Mouse (Mus musculus) liver, embryonic 12.5 days (tissue): ENCODE data around the gene Cotl1. TPM values are rescaled to one million over a fixed set of nuclear protein-coding genes. Genes with fewer than 3 reads are reported as not detected.
A peak's percentile ranks its signal among the peaks of the same experiment; 100 is the strongest.

Experiments
- ATAC-seq: fragments of 200-750 bp; cut with Nextera tagmentation; 2 replicates; pipeline ENCODE4 v1.8.0; 2017; ENCODE audit warnings: moderate number of reproducible peaks, mild to moderate bottlenecking, moderate library complexity
- H3K27ac ChIP-seq: fragments of 300-500 bp; sonication (generic); 2 replicates; pipeline ENCODE4 v1.5.1; 2016; ENCODE audit warnings: mild to moderate bottlenecking
- H3K27me3 ChIP-seq: fragments of 300-500 bp; sonication (generic); replicated peaks from 2 replicates; pipeline ENCODE4 v1.6.1; 2016; ENCODE audit warnings: mild to moderate bottlenecking, moderate library complexity
- H3K36me3 ChIP-seq: fragments of 300-500 bp; sonication (generic); 2 replicates; pipeline ENCODE4 v1.6.1; 2016; ENCODE audit warnings: mild to moderate bottlenecking, moderate library complexity
- H3K4me1 ChIP-seq: fragments of 300-500 bp; sonication (generic); 2 replicates; pipeline ENCODE4 v1.6.1; 2016
- H3K4me2 ChIP-seq: fragments of 300-500 bp; sonication (generic); 2 replicates; pipeline ENCODE4 v1.6.1; 2016; ENCODE audit warnings: mild to moderate bottlenecking, moderate library complexity
- H3K4me3 ChIP-seq: fragments of 300-500 bp; sonication (generic); 2 replicates; pipeline ENCODE4 v1.5.1; 2016; ENCODE audit warnings: mild to moderate bottlenecking, moderate library complexity
- H3K9ac ChIP-seq: fragments of 300-500 bp; sonication (generic); 2 replicates; pipeline ENCODE4 v1.6.1; 2016; ENCODE audit warnings: mild to moderate bottlenecking, moderate library complexity
- H3K9me3 ChIP-seq: fragments of 300-500 bp; sonication (generic); replicated peaks from 2 replicates; pipeline ENCODE4 v1.6.1; 2016; ENCODE audit warnings: mild to moderate bottlenecking, moderate library complexity
- WGBS: fragments of 180-500 bp; shearing (Covaris S2); methylation state at CpG from one replicate; pipeline ENCODE4 v1.1.7; 2016; ENCODE audit not compliant: insufficient replicate concordance; 5-methylcytosine and 5-hydroxymethylcytosine counted together
- polyA plus RNA-seq: library from polyadenylated mRNA; unstranded; fragments of >200 nt; fragmentation: Nextera tagmentation; extraction: Ambion mirVana; gene quantifications from 2 replicates; pipeline ENCODE4 v1.2.1, GENCODE M21; 2016

The Cotl1 gene
- polyA plus RNA-seq, 1 experiment from 2014 or later = 49.5 TPM

- Histone ChIP-seq H3K9me3 (no peaks in the 10 kb centered on the region), H3K4me3 (no peak overlapping the region), H3K4me1 (peaks cover 42% of the 10 kb centered on the region), H3K27me3 (no peaks in the 10 kb centered on the region; the same call in 1 of the 2 replicates), H3K27ac (no peak overlapping the region), H3K9ac (no peak overlapping the region; the same call in 1 of the 2 replicates), H3K4me2 (no peak overlapping the region), H3K36me3 (no peaks in the 10 kb centered on the region)
- 46% methylated on average over 6 of the region's 6 CpGs for WGBS
- no peak for ATAC-seq
Observed at GRCm38 (mm10) chr8:119783579-119783978, 56.8 kb downstream of the Cotl1 start.

- Histone ChIP-seq H3K9me3 (no peaks in the 10 kb centered on the region), H3K36me3 (no peaks in the 10 kb centered on the region), H3K27ac (no peak overlapping the region), H3K27me3 (no peaks in the 10 kb centered on the region; the same call in 1 of the 2 replicates), H3K9ac (no peak overlapping the region), H3K4me2 (no peak overlapping the region), H3K4me1 (peaks cover 42% of the 10 kb centered on the region), H3K4me3 (no peak overlapping the region)
- ATAC-seq = no peak
- WGBS = 3% methylated on average over 5 of the region's 5 CpGs
Observed at GRCm38 (mm10) chr8:119782715-119783114, 57.6 kb downstream of the Cotl1 start.

GRCm38 (mm10) chr8:119781086-119781840 is 59.1 kb downstream of the Cotl1 start:
- Histone ChIP-seq H3K27ac (no peak overlapping the region), H3K4me1 (peaks cover 44% of the 10 kb centered on the region), H3K4me3 (no peak overlapping the region), H3K9ac (no peak overlapping the region), H3K36me3 (no peaks in the 10 kb centered on the region), H3K4me2 (no peak overlapping the region), H3K9me3 (no peaks in the 10 kb centered on the region), H3K27me3 (no peaks in the 10 kb centered on the region; the same call in 1 of the 2 replicates)
- 53% methylated on average over 4 of the region's 4 CpGs for whole genome bisulfite sequencing
- no peak for ATAC-seq

GRCm38 (mm10) chr8:119780402-119781049 is 59.8 kb downstream of the Cotl1 start:
- H3K27me3 ChIP-seq = no peaks in the 10 kb centered on the region; the same call in 1 of the 2 replicates
- no peak for ATAC-seq
- no peak overlapping the region for H3K4me3 ChIP-seq
- no peaks in the 10 kb centered on the region for H3K36me3 ChIP-seq
- H3K27ac ChIP-seq = no peak overlapping the region
- H3K4me2 ChIP-seq = no peak overlapping the region
- H3K4me1 ChIP-seq = peaks cover 40% of the 10 kb centered on the region
- WGBS = 62% methylated on average over 9 of the region's 9 CpGs
- no peaks in the 10 kb centered on the region for H3K9me3 ChIP-seq
- H3K9ac ChIP-seq = no peak overlapping the region

- H3K9ac ChIP-seq = no peak overlapping the region
- 23% methylated on average over 14 of the region's 14 CpGs for WGBS
- H3K36me3 ChIP-seq = no peaks in the 10 kb centered on the region
- H3K4me2 ChIP-seq = peak overlapping the region; percentile 94
- ATAC-seq = no peak
- H3K4me3 ChIP-seq = peak overlapping the region; percentile 70
- peaks cover 33% of the 10 kb centered on the region for H3K4me1 ChIP-seq
- H3K27me3 ChIP-seq = no peaks in the 10 kb centered on the region; the same call in 1 of the 2 replicates
- H3K27ac ChIP-seq = no peak overlapping the region
- no peaks in the 10 kb centered on the region for H3K9me3 ChIP-seq
Observed at GRCm38 (mm10) chr8:119779013-119779737, 61.2 kb downstream of the Cotl1 start.

- peak; percentile 98 for ATAC-seq
- peak within 1 kb of the TSS; percentile 71 for H3K27ac ChIP-seq
- H3K27me3 ChIP-seq = no peaks in the 10 kb centered on the region; the same call in 1 of the 2 replicates
- H3K4me1 ChIP-seq = peaks cover 25% of the 10 kb centered on the region
- peak within 1 kb of the TSS; percentile 70 for H3K4me3 ChIP-seq
- peak within 1 kb of the TSS; percentile 81 for H3K9ac ChIP-seq
- H3K9me3 ChIP-seq = no peaks in the 10 kb centered on the region
- H3K36me3 ChIP-seq = no peaks in the 10 kb centered on the region
- peak within 1 kb of the TSS; percentile 94 for H3K4me2 ChIP-seq
- under 1% methylated on average over 18 of the region's 18 CpGs for WGBS
Observed at GRCm38 (mm10) chr8:119778263-119778662, 62.1 kb downstream of the Cotl1 start, which contains the start of gene Tldc1. TSS of gene Tldc1 (minus strand) at chr8:119778416.

- Histone ChIP-seq H3K27me3 (no peaks in the 10 kb centered on the region; the same call in 1 of the 2 replicates), H3K36me3 (no peaks in the 10 kb centered on the region), H3K4me2 (peak overlapping the region; percentile 94), H3K27ac (peak overlapping the region; percentile 71), H3K9me3 (no peaks in the 10 kb centered on the region), H3K9ac (peak overlapping the region; percentile 81), H3K4me3 (peak overlapping the region; percentile 70), H3K4me1 (peaks cover 25% of the 10 kb centered on the region)
- whole genome bisulfite sequencing = 25% methylated on average over 7 of the region's 7 CpGs
- peak; percentile 20 for ATAC-seq
Observed at GRCm38 (mm10) chr8:119777765-119778164, 62.6 kb downstream of the Cotl1 start.

GRCm38 (mm10) chr8:119776668-119777245 is 63.6 kb downstream of the Cotl1 start:
- Histone ChIP-seq H3K9me3 (no peaks in the 10 kb centered on the region), H3K36me3 (no peaks in the 10 kb centered on the region), H3K27me3 (no peaks in the 10 kb centered on the region; the same call in 1 of the 2 replicates), H3K27ac (no peak overlapping the region), H3K4me3 (no peak overlapping the region), H3K4me2 (peak overlapping the region; percentile 94; the same call in 1 of the 2 replicates), H3K4me1 (peaks cover 25% of the 10 kb centered on the region), H3K9ac (no peak overlapping the region)
- no peak for ATAC-seq
- WGBS = 71% methylated on average over 7 of the region's 7 CpGs

- H3K27ac ChIP-seq = no peak overlapping the region
- 50% methylated on average over 22 of the region's 22 CpGs for WGBS
- H3K27me3 ChIP-seq = no peaks in the 10 kb centered on the region
- peaks cover 29% of the 10 kb centered on the region for H3K36me3 ChIP-seq
- H3K4me2 ChIP-seq = peak overlapping the region; percentile 53
- ATAC-seq = peak; percentile 72
- H3K9ac ChIP-seq = peak overlapping the region; percentile 8; the same call in 1 of the 2 replicates
- H3K9me3 ChIP-seq = no peaks in the 10 kb centered on the region
- H3K4me3 ChIP-seq = no peak overlapping the region
- H3K4me1 ChIP-seq = peaks cover 43% of the 10 kb centered on the region
Observed at GRCm38 (mm10) chr8:119765761-119766444, 74.4 kb downstream of the Cotl1 start.

GRCm38 (mm10) chr8:119765311-119765710 is 75.0 kb downstream of the Cotl1 start:
- Histone ChIP-seq H3K27ac (no peak overlapping the region), H3K4me1 (peaks cover 43% of the 10 kb centered on the region), H3K4me2 (peak overlapping the region; percentile 53), H3K9ac (0 out of 2 replicates have a peak overlapping the region, but pooled peaks have one; percentile 8), H3K36me3 (peaks cover 31% of the 10 kb centered on the region), H3K9me3 (no peaks in the 10 kb centered on the region), H3K4me3 (no peak overlapping the region), H3K27me3 (no peaks in the 10 kb centered on the region)
- ATAC-seq = 0 out of 2 replicates have a peak, but pooled peaks have one; percentile 3
- WGBS = 75% methylated on average over 10 of the region's 10 CpGs
